Mouse (Mus musculus) gastrocnemius, postnatal 4 days (tissue): ENCODE data around the gene Zdhhc11. TPM values are rescaled to one million over a fixed set of nuclear protein-coding genes. Genes with fewer than 3 reads are reported as not detected.

Experiments
- DNase-seq, 2 experiments: peaks; one replicate each; pipeline ENCODE4 v3.0.0; 2021 to 2022; ENCODE audit warnings: low spot score in 2 of 2, mixed read lengths in 2 of 2
- long read RNA-seq, 2 experiments: library from polyadenylated mRNA; stranded (forward); transcript quantifications; one replicate each; pipeline ENCODE4 v2.0.0; 2021
- total RNA-seq, 2 experiments: library from RNA; stranded (reverse); gene quantifications; 2 replicates each; pipeline ENCODE4 v1.2.3; 2021

Gene Zdhhc11
- not detected for total RNA-seq
- long read RNA-seq, experiment 1: 0 reads
- long read RNA-seq, experiment 2: 0 reads

- no peak for DNase-seq
These were observed at the start of gene Zdhhc11 for GRCm38 (mm10) chr13:73963551-73963950. Gene Zdhhc11 (plus strand): TSS chr13:73963851.

GRCm38 (mm10) chr13:73932201-73932600, 31.4 kb upstream of the Zdhhc11 start:
- DNase-seq: no peak

GRCm38 (mm10) chr13:73936938-73937320, 26.7 kb upstream of the Zdhhc11 start:
- DNase-seq: no peak

DNA sequence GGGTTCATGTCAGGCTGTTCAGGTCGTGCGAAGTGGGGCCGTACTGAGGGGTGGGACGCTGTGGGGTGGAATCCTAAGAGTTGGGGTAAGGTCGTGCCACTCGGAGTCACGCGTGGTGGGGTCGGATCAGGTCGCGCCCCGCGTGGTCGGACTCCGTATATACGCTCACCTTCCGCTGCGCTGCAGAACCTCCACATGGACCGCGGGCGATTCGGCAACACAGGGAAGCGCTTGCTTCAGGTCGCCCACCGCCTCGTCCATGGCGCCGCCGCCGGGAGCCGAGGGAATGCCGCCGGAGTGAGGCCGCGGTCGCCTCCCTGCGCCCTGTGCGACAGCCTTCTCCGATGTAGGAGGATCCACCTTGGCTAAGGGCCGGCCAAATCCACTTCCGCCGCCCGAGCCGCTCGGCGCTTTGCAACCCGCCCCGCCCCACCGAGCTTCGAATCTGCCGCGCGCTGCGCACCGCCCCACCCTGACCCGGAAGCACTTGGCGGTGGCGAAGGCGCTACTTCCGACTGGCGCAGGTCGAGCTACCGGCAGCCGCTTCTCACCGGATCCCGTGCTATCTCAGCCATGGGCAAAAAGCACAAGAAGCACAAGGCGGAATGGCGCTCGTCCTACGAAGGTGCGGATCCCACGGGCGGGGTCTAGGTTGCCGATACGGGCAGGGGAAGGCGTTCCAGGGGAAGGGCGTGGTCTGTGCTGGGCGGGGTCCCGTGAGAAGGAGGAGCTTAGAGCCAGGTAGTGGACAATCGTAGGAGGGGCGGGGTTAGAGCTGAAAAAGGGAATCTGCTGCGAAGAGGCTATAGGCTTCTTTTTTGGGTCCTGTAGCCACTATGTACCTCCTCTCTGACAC, 26.1 kb upstream of the Zdhhc11 start, which contains the start of the genes Trip13 and Brd9:
Gene Trip13, minus strand, starts transcription at position 464 of the 856 bp plus-strand sequence.
Gene Brd9, plus strand, starts transcription at position 491 of the 856 bp plus-strand sequence.
- DNase-seq: peak; percentile 87 to 96

GRCm38 (mm10) chr13:73938177-73938560, 25.5 kb upstream of the Zdhhc11 start:
- no peak for DNase-seq

DNA sequence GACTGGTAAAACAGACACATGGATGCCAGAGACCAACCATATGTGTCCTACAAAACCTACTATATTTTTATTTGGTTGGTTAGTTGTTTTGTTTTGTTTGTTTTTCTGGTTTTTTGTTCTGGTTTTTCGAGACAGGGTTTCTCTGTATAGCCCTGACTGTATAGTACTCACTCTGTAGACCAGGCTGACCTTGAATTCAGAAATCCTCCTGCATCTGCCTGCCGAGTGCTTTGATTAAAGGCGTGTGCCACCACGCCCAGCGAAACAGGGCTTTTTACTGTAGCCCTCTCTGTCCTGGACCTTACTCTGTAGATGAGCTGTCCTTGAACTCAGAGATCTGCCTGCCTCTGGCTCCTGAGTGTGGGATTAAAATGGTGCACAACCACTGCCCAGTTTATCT, 24.6 kb upstream of the Zdhhc11 start:
- no peak for DNase-seq

DNA sequence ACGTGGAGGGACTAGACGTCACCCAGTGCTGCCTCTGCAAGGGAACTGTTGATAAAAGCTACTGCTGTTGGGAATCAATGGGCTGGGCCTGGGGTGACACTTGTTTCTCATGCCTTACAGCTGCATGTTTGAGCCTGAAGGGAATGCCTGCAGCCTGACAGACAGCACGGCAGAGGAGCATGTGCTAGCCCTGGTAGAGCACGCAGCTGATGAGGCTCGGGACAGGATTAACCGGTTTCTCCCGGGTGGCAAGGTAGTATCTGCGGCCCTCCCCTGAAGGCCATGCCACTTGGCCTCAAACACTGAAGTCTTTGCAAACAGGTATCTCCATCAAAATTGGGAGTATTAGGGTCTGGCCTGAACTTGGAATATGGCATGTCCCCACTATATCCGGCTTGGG, 19.0 kb upstream of the Zdhhc11 start:
- no peak for DNase-seq

- DNase-seq: no peak
These were observed 10.0 kb upstream of the Zdhhc11 start for GRCm38 (mm10) chr13:73953551-73954130.

GRCm38 (mm10) chr13:73954666-73955065, 9.0 kb upstream of the Zdhhc11 start:
- DNase-seq: no peak

DNA sequence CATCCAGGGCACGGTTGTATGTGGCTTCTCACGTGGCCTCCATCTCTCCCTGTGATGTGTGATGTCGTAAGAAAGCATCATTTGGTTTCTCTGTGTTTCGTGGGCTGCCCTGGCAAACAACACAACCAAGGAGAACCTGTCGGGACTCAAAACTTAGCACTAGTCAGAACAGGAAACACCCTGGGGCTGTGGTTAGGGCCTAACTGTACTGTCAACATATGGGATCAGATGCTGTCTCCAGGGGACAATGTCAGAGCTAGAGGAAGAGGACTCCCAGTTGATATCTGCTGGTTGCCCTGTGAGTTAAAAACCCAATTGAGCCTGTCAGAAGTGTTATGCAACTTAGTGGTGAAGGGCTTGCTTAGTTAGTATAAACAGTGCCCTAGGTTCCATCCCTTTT, 8.1 kb upstream of the Zdhhc11 start:
- no peak for DNase-seq

GRCm38 (mm10) chr13:73960117-73960652, 3.5 kb upstream of the Zdhhc11 start:
- no peak for DNase-seq

DNA sequence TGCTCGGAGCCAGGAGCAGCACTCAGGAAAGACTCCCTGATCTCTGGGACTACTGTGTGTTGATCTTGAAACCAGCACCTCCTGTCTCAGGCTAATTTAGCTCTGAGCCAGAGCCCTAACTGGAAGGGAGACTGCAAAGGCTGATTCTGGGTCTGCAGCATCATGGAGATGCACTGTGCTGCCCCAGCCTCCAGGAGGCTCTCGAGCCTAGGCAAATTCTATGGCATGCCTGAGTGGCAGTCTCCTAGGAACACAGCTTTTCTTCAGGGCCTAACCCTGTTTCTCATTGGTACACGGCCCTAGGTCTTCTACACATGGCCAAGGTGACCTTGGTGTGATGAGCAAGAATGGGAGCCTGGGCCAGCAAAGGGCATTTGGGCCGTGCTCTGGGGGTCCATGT, 2.5 kb upstream of the Zdhhc11 start:
- DNase-seq: no peak

DNA sequence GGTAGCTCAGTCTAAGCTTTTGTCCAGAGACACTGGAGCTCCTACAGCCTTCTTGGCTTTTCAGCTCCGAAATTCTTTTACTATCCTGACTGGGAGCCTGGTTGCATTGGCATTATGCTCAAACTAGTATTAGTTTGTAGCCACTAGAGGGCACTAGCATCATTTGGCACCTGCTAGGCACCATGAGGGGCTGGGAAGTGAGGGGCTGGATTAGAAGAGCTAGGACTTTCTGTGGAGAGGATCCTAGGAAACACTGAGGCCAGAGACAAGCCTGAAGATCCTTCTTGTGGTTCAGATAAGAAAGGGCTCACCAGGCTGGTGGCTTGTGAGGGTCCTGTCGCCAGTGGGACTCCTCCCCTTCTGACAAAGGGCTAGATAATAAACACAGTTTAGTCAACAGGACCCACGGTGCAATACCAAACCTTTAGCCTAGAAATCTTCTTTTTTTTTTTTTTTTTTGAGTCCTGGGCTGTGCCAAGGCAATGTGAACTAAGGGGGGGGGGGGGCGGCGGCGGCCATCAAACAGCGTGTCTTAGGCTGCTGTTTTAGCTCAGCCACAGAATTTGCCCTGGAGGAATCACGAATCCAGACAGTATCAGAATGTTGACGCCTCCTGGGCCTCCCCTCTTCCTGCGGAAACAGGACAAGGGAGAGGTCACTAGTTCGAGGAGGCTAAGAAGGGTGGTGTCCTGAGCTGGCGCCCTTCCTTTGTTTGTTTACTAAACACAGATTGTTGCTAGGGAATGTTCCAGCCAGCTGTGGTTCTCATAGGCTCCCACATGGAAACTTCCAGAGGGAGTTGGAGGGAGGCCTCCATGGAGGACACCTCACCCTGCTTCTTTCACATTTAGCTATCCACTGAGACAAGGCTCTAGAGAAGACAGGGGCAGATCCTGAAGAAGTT, 7.1 kb downstream of the Zdhhc11 start:
- peak; percentile 28 to 58 for DNase-seq

- no peak for DNase-seq
These were observed 10.9 kb downstream of the Zdhhc11 start for GRCm38 (mm10) chr13:73974523-73974922.

- no peak for DNase-seq
These were observed 13.3 kb downstream of the Zdhhc11 start for GRCm38 (mm10) chr13:73976935-73977334.

DNA sequence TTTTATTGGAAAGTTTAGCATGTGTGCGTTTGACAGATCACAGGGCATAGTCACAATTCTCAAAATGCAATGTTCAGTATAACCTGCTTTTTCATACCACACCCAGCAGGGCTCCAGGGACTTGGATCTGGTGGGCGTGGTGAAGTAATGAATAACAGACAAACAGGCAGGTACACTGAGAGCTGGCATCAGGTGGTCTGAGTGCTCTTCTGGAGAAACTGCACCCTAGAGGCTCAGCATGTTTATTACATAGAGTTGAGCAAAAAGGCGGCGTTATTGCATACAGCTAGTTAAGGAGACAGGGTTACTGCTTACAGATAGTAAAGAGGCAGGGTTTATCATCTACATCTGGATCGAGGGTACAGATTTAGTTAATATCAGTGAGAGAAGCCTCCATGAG, 26.7 kb downstream of the Zdhhc11 start:
- no peak for DNase-seq

DNA sequence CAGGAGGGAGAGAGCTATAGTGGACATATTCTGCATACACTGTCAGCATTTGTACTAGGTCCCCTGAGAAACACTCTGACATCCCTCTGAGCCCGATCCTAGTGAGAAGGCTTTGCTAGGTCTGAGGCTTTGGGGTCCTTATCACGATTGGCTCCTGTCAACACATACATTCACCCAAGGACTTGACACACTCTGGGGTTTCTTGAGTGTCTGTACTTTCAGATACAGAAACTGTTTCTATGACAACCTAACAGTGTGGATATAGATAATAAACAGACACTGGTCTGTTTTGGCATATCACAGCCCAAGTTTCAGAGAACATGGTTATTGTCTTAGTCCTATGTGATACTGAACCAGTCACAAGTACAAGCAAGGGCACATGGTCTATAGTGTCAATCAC, 27.1 kb downstream of the Zdhhc11 start:
- DNase-seq: no peak

DNA sequence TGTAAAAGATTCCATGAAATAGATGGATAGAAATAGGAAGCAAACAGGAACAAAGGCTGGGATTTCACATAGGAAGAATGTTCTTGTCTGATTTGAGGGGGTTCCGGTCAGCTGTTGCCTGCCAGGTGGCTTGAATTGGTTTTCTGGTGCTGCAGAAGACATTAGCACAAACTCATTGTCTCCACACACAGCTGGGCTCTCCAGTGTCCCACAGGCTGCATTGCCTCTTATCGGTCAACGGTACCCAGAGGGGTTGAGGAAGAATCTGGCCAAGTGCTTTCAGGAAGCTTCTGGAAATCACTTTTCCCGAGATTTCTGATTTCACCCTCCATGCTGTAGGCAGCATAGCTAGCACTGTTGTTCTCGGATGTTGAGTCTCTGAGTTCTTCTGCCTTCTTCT, 27.6 kb downstream of the Zdhhc11 start:
- DNase-seq: no peak

DNA sequence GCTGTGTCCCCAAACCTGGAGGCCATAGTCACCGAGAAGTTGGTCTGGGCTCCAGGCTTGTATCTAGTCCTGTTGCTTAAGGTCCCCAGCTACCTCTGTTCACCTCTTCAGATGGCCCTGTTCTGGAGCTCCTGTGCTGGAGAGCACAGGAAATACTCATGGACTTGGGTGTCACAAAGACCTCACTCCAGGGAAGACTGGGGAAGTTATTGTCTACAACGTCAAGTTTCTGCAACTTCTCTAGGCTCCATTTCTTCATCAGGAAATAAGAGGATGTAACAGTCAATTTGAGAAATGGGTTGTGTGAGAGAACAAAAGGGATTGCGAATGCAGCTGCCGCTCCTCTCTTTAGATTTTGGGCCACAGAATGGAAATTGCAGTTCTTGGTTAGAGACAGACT, 32.8 kb downstream of the Zdhhc11 start:
- no peak for DNase-seq

GRCm38 (mm10) chr13:74000519-74000918, 36.9 kb downstream of the Zdhhc11 start:
- DNase-seq: no peak

GRCm38 (mm10) chr13:74000961-74001360, 37.3 kb downstream of the Zdhhc11 start:
- no peak for DNase-seq
